Mouse (Mus musculus): ENCODE results near the gene Plk5. TPM values are rescaled to one million over a fixed set of nuclear protein-coding genes. Genes with fewer than 3 reads are reported as not detected.

The Plk5 gene
- total and polyA plus RNA-seq, 3 experiments: 0.50 to 2.7 (median 0.63) TPM

DNA sequence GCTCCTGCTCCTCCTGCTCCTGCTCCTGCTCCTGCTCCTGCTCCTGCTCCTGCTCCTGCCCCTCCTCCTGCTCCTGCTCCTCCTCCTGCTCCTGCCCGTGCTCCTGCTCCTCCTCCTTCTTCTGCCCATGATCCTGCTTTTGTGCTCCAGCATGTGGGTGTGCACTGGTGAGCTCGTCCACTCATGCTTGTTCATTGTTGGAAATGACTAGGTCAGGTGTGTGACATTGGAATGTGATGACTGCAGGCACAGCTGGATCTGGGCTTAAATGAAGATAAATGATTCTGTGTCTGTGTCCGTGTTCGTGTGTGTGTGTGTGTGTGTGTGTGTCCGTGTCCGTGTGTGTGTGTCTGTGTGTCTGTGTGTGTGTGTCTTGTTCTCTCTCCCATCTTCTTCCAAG lies 12.1 kb downstream of the Plk5 start:
- 87% methylated on average over 6 of the region's 6 CpGs for WGBS
- Histone ChIP-seq H3K79me2 (replicated peaks; ENCODE audit: control insufficient read depth, insufficient read depth, low read length) (no peaks in the 10 kb centered on the region), H3K36me3 (ENCODE audit: control insufficient read depth, insufficient read depth, low read length) (no peaks in the 10 kb centered on the region), H3K4me1 (ENCODE audit: control insufficient read depth, insufficient read depth, low read length) (no peaks in the 10 kb centered on the region), H3K4me3 (no peak overlapping the region), H3K27ac (no peak overlapping the region), H3K27me3 (ENCODE audit: control insufficient read depth, insufficient read depth, low read length) (no peaks in the 10 kb centered on the region), H3K9ac (ENCODE audit: low read depth, low read length) (no peak overlapping the region)
- TF ChIP-seq POLR2A (IDR thresholded peaks at IDR 0.05; ENCODE audit: insufficient read depth, low read depth, low read length) (no peak), EP300 (IDR thresholded peaks at IDR 0.05; ENCODE audit: insufficient read depth, low read depth, low read length) (no peak), CTCF (IDR thresholded peaks at IDR 0.05) (no peak)
- intact Hi-C loops (cut with DNase I): no loop called here
- DNase-seq: no peak

DNA sequence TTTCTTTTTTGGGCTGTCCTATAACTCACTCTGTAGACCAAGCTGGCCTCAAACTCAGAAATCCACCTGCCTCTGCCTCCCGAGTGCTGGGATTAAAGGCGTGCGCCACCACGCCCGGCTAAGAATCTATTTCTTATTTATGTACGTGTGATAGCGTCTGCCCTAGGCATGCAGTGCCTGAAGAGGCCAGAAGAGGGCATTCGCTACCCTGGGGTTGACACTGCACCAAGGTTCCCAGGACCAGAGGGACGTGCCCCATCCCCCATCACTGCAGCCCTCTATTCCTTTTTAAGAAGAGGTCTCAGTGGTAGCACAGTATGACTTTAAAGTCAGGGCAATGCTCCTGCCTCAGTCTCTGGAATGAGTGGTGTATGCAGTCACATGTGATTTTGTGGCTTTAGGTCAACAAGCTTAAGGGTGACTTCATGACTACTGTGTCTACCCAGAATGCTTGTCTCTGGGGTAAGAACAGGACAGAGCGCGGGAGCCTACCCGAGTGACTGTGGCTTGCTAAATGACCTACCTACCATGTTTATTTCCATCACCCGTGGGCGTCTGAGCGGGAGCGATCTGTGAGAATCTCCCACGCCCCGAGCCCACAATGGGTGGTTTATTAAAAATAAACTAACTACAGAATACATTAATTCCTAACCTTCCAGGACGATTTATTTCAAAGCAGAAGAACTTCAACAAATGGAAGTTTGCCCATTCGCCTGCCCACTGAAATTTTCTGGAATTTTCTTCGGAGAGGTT lies 13.9 kb downstream of the Plk5 start:
- no peaks in the 10 kb centered on the region for H3K4me1 ChIP-seq (ENCODE audit: control insufficient read depth, insufficient read depth, low read length)
- no peak overlapping the region for H3K9ac ChIP-seq (ENCODE audit: low read depth, low read length)
- H3K79me2 ChIP-seq (replicated peaks; ENCODE audit: control insufficient read depth, insufficient read depth, low read length): no peaks in the 10 kb centered on the region
- H3K27ac ChIP-seq: no peak overlapping the region
- WGBS: 70% methylated on average over 21 of the region's 21 CpGs
- H3K36me3 ChIP-seq (ENCODE audit: control insufficient read depth, insufficient read depth, low read length): no peaks in the 10 kb centered on the region
- no peak for TF ChIP-seq POLR2A (IDR thresholded peaks at IDR 0.05; ENCODE audit: insufficient read depth, low read depth, low read length)
- TF ChIP-seq CTCF (IDR thresholded peaks at IDR 0.05): peak; percentile 52
- TF ChIP-seq EP300 (IDR thresholded peaks at IDR 0.05; ENCODE audit: insufficient read depth, low read depth, low read length): no peak
- no peak for DNase-seq
- H3K4me3 ChIP-seq: no peak overlapping the region
- H3K27me3 ChIP-seq (ENCODE audit: control insufficient read depth, insufficient read depth, low read length): no peaks in the 10 kb centered on the region
- intact Hi-C loops (cut with DNase I): loop anchor here (5.0 kb wide), 1 partner anchor 193 kb away; the partner anchor contains the start of gene Efna2

DNA sequence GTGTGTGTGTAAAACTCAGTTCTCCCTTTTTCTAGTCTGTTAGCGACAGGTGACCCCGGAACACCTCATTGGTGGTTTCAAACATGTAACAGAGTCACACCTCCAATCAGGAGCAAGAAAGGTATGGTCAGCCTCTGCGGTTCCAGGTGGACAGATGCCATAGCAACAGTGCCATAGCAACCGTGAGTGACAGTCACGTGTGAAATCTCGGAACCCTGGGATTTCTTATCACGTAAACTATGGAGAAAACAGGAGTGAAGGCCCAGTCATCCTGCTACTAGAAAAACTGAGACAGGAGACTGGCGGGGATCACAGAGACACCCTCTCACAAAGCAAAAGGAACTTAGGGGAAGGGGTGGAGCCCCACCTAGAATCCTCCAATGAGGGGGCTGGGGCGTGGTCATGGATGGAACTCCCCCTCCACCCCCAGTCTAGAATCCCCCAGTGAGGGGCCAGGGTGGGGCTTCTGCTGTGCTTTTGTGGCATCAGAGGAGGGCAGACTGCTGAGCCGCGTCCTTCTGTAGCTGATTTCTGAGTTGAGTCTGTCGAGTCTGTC lies 15.2 kb downstream of the Plk5 start:
- intact Hi-C loops (cut with DNase I): loop anchor here (5.0 kb wide), 1 partner anchor 194 kb away; the partner anchor contains the start of gene Efna2
- WGBS: 13% methylated on average over 12 of the region's 12 CpGs
- TF ChIP-seq POLR2A (IDR thresholded peaks at IDR 0.05; ENCODE audit: insufficient read depth, low read depth, low read length) (no peak), EP300 (IDR thresholded peaks at IDR 0.05; ENCODE audit: insufficient read depth, low read depth, low read length) (no peak), CTCF (IDR thresholded peaks at IDR 0.05) (no peak)

DNA sequence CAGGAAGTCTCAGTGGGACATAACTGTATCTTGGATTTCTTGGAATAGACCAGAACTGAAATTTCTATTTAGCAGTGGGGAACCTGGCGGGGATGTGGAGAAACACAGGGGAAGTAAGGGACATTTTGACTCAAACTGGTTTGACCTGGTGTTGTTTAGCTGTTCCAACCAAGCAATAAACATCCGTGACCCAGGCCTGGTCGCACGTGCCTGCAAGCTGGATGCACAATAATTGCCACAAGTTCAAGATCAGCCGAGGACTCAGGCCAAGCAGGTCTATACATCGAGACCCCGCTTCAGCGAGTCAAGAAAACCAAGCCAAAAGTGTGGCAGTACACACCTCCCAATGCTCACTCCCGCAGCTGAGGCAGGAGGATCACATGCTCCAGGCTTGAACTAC lies 15.7 kb downstream of the Plk5 start:
- DNase-seq: no peak
- no peak overlapping the region for H3K9ac ChIP-seq (ENCODE audit: low read depth, low read length)
- H3K27ac ChIP-seq: no peak overlapping the region
- no peaks in the 10 kb centered on the region for H3K36me3 ChIP-seq (ENCODE audit: control insufficient read depth, insufficient read depth, low read length)
- H3K27me3 ChIP-seq (ENCODE audit: control insufficient read depth, insufficient read depth, low read length): no peaks in the 10 kb centered on the region
- 65% methylated on average over 9 of the region's 9 CpGs for WGBS
- intact Hi-C loops (cut with DNase I): loop anchor here (5.0 kb wide), 1 partner anchor 195 kb away; the partner anchor contains the start of gene Efna2
- H3K79me2 ChIP-seq (replicated peaks; ENCODE audit: control insufficient read depth, insufficient read depth, low read length): no peaks in the 10 kb centered on the region
- H3K4me3 ChIP-seq: no peak overlapping the region
- TF ChIP-seq POLR2A (IDR thresholded peaks at IDR 0.05; ENCODE audit: insufficient read depth, low read depth, low read length) (no peak), CTCF (IDR thresholded peaks at IDR 0.05) (no peak), EP300 (IDR thresholded peaks at IDR 0.05; ENCODE audit: insufficient read depth, low read depth, low read length) (no peak)
- no peaks in the 10 kb centered on the region for H3K4me1 ChIP-seq (ENCODE audit: control insufficient read depth, insufficient read depth, low read length)

More for the DNA sequence above, 15.2 kb downstream of the Plk5 start:
- no peak overlapping the region for H3K4me3 ChIP-seq
- no peak overlapping the region for H3K27ac ChIP-seq
- H3K27me3 ChIP-seq (ENCODE audit: control insufficient read depth, insufficient read depth, low read length): no peaks in the 10 kb centered on the region
- no peaks in the 10 kb centered on the region for H3K79me2 ChIP-seq (replicated peaks; ENCODE audit: control insufficient read depth, insufficient read depth, low read length)
- H3K36me3 ChIP-seq (ENCODE audit: control insufficient read depth, insufficient read depth, low read length): no peaks in the 10 kb centered on the region
- no peak overlapping the region for H3K9ac ChIP-seq (ENCODE audit: low read depth, low read length)
- no peaks in the 10 kb centered on the region for H3K4me1 ChIP-seq (ENCODE audit: control insufficient read depth, insufficient read depth, low read length)
- no peak for DNase-seq

DNA sequence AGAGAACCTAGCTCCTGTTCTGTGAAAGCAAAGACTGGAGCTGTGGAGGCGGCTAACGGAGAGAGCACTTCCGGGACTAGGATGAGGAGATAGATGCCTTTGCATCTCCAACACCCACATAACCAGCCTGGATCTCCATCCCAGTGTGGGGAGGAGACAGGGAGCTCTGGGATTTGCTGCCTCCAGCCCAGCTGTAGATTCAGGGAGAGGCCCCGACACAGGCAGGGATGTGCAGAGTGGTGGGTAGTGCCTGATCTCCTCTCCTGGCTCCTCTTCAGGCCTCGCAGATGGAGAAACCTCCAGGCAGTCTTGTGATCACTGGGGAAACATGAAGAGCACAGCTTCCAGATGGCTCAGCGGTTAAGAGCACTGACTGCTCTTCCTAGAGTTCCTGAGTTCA lies 16.4 kb downstream of the Plk5 start:
- no peaks in the 10 kb centered on the region for H3K79me2 ChIP-seq (replicated peaks; ENCODE audit: control insufficient read depth, insufficient read depth, low read length)
- H3K27ac ChIP-seq: no peak overlapping the region
- no peak overlapping the region for H3K9ac ChIP-seq (ENCODE audit: low read depth, low read length)
- no peak for DNase-seq
- H3K36me3 ChIP-seq (ENCODE audit: control insufficient read depth, insufficient read depth, low read length): no peaks in the 10 kb centered on the region
- TF ChIP-seq CTCF (IDR thresholded peaks at IDR 0.05) (no peak), EP300 (IDR thresholded peaks at IDR 0.05; ENCODE audit: insufficient read depth, low read depth, low read length) (no peak), POLR2A (IDR thresholded peaks at IDR 0.05; ENCODE audit: insufficient read depth, low read depth, low read length) (no peak)
- H3K4me1 ChIP-seq (ENCODE audit: control insufficient read depth, insufficient read depth, low read length): no peaks in the 10 kb centered on the region
- no peaks in the 10 kb centered on the region for H3K27me3 ChIP-seq (ENCODE audit: control insufficient read depth, insufficient read depth, low read length)
- intact Hi-C loops (cut with DNase I): loop anchor here (5.0 kb wide), 1 partner anchor 195 kb away; the partner anchor contains the start of gene Efna2
- H3K4me3 ChIP-seq: no peak overlapping the region
- 76% methylated on average over 6 of the region's 6 CpGs for WGBS

DNA sequence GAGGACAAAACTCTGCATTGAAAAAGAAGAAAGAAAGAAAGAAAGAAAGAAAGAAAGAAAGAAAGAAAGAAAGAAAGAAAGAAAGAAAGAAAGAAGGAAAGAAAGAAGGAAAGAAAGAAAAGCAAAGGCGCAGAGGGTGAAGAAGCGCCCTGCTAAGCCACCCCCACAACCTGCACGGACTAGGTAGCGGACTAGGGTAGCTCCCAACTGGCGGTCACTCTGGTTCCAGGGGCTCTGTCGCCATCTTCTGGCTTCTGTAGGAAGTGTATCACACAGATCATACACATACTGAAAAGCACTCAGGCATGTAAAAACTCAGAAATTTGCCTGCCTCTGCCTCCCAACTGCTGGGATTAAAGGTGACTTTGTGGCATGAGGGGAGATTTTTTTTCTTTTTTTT lies 17.8 kb downstream of the Plk5 start:
- H3K4me1 ChIP-seq (ENCODE audit: control insufficient read depth, insufficient read depth, low read length): no peaks in the 10 kb centered on the region
- DNase-seq: peak; percentile 63 to 67
- H3K4me3 ChIP-seq: no peak overlapping the region
- intact Hi-C loops (cut with DNase I): loop anchor here (1.0 to 5.0 kb wide), 3 partner anchors 24 to 197 kb away; partner anchors contain the start of genes Apc2 and Efna2
- no peaks in the 10 kb centered on the region for H3K36me3 ChIP-seq (ENCODE audit: control insufficient read depth, insufficient read depth, low read length)
- 34% methylated on average over 6 of the region's 6 CpGs for WGBS
- no peaks in the 10 kb centered on the region for H3K27me3 ChIP-seq (ENCODE audit: control insufficient read depth, insufficient read depth, low read length)
- H3K27ac ChIP-seq: no peak overlapping the region
- TF ChIP-seq POLR2A (IDR thresholded peaks at IDR 0.05; ENCODE audit: insufficient read depth, low read depth, low read length) (no peak), CTCF (IDR thresholded peaks at IDR 0.05) (peak; percentile 81)
- H3K79me2 ChIP-seq (replicated peaks; ENCODE audit: control insufficient read depth, insufficient read depth, low read length): no peaks in the 10 kb centered on the region
- H3K9ac ChIP-seq (ENCODE audit: low read depth, low read length): no peak overlapping the region

Data from heart, adult 2 months (tissue).